Mouse (Mus musculus): ENCODE results near the gene Dpysl5. TPM values are rescaled to one million over a fixed set of nuclear protein-coding genes. Genes with fewer than 3 reads are reported as not detected.

Gene Dpysl5
- polyA plus RNA-seq, 1 experiment from 2014 or later: 5.4 TPM

GRCm38 (mm10) chr5:30841896-30842295 is 130.5 kb downstream of the Dpysl5 start:
- Histone ChIP-seq H3K9me3 (no peaks in the 10 kb centered on the region), H3K27me3 (no peaks in the 10 kb centered on the region), H3K9ac (no peak overlapping the region), H3K27ac (no peak overlapping the region), H3K4me1 (no peaks in the 10 kb centered on the region), H3K4me2 (no peak overlapping the region), H3K4me3 (no peak overlapping the region), H3K36me3 (peaks cover 11% of the 10 kb centered on the region)
- 51% methylated on average over 3 of the region's 3 CpGs for WGBS
- ATAC-seq (ENCODE audit: insufficient number of reproducible peaks, low FRiP score, low TSS enrichment, low read depth): no peak

Other genes with a start within 250 kb of the Dpysl5 start
- gene Otof, start 249.6 kb upstream of the Dpysl5 start, polyA plus RNA-seq (2015; fragmentation: Nextera tagmentation; extraction: Ambion mirVana): 0.30 and 0.33 TPM in 2 replicates
- not detected in 2 replicates for gene 1700001C02Rik, start 245.5 kb upstream of the Dpysl5 start, polyA plus RNA-seq (2015; fragmentation: Nextera tagmentation; extraction: Ambion mirVana)
- not detected in 2 replicates for gene Cib4, start 165.7 kb upstream of the Dpysl5 start, polyA plus RNA-seq (2015; fragmentation: Nextera tagmentation; extraction: Ambion mirVana)
- gene Kcnk3, start 123.4 kb upstream of the Dpysl5 start, polyA plus RNA-seq (2015; fragmentation: Nextera tagmentation; extraction: Ambion mirVana): 0.68 and 0.86 TPM in 2 replicates
- gene Slc35f6, start 63.6 kb upstream of the Dpysl5 start, polyA plus RNA-seq (2015; fragmentation: Nextera tagmentation; extraction: Ambion mirVana): 28.5 and 28.8 TPM in 2 replicates
- gene Cenpa, start 44.8 kb upstream of the Dpysl5 start, polyA plus RNA-seq (2015; fragmentation: Nextera tagmentation; extraction: Ambion mirVana): 213 and 217 TPM in 2 replicates
- gene Mapre3, start 103.1 kb downstream of the Dpysl5 start, polyA plus RNA-seq (2015; fragmentation: Nextera tagmentation; extraction: Ambion mirVana): 30.4 and 30.6 TPM in 2 replicates
- 97.7 and 97.9 TPM in 2 replicates for gene Tmem214, start 156.4 kb downstream of the Dpysl5 start, polyA plus RNA-seq (2015; fragmentation: Nextera tagmentation; extraction: Ambion mirVana)
- gene Agbl5, start 177.1 kb downstream of the Dpysl5 start, polyA plus RNA-seq (2015; fragmentation: Nextera tagmentation; extraction: Ambion mirVana): 16.4 and 21.9 TPM in 2 replicates
- 464 and 505 TPM in 2 replicates for gene Ost4, start 196.2 kb downstream of the Dpysl5 start, polyA plus RNA-seq (2015; fragmentation: Nextera tagmentation; extraction: Ambion mirVana)
- 274 and 287 TPM in 2 replicates for gene Emilin1, start 201.8 kb downstream of the Dpysl5 start, polyA plus RNA-seq (2015; fragmentation: Nextera tagmentation; extraction: Ambion mirVana)
- 23.6 and 28.1 TPM in 2 replicates for gene Khk, start 209.9 kb downstream of the Dpysl5 start, polyA plus RNA-seq (2015; fragmentation: Nextera tagmentation; extraction: Ambion mirVana)
- 21.0 and 31.7 TPM in 2 replicates for gene Cgref1, start 234.0 kb downstream of the Dpysl5 start, polyA plus RNA-seq (2015; fragmentation: Nextera tagmentation; extraction: Ambion mirVana)
- 128 and 137 TPM in 2 replicates for gene Preb, start 248.8 kb downstream of the Dpysl5 start, polyA plus RNA-seq (2015; fragmentation: Nextera tagmentation; extraction: Ambion mirVana)